Mouse (Mus musculus) spleen, adult 2 months (tissue): ENCODE data around the gene Ndufb6.

Source experiments
- CTCF ChIP-seq: fragments of 200-500 bp; IDR thresholded peaks from 2 replicates; pipeline ENCODE4 v1.5.1; 2011; ENCODE audit warnings: mild to moderate bottlenecking, inconsistent platforms; ENCODE audit not compliant: insufficient read depth, insufficient read length, insufficient replicate concordance; ENCODE audit errors: extremely low read depth
- POLR2A ChIP-seq: fragments of 200-500 bp; IDR thresholded peaks from 2 replicates; pipeline ENCODE4 v1.6.1; 2011; ENCODE audit warnings: low read depth, low read length, inconsistent platforms

DNA sequence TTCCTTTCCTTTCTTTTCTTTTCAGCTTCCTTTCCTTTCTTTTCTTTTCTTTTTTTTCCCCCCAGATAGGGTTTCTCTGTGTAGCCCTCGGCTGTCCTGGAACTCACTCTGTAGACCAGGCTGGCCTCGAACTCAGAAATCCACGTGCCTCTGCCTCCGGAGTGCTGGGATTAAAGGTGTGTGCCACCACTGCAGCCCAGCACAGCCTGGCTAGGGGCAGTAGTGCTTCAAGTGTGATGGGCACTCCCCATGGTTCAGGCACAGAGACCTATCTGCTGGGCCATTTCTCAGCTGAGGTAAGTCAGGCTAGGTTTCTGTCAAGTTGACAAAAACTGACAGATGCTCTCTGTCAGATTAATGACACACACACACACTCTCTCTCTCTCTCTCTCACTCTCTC lies 36.2 kb downstream of the Ndufb6 start:
- TF ChIP-seq CTCF (no peak), POLR2A (no peak)
